Mouse (Mus musculus): ENCODE measurements at regions not wholly inside any gene's neighbourhood (a gene's known extent, or its start where the extent isn't known, plus 50 kb on each side); places are given as distances from the start of the nearest gene placed in this dataset.

- TF ChIP-seq EP300 (IDR thresholded peaks at IDR 0.05) (peak; percentile 72), CTCF (IDR thresholded peaks at IDR 0.05) (no peak)
These were observed 137.2 kb downstream of the Zfp36l1 start for GRCm38 (mm10) chr12:79975466-79976239.

Data from lung, postnatal 0 days (tissue).